Mouse (Mus musculus) cortical plate, adult 2 months (tissue): ENCODE measurements at regions not wholly inside any gene's neighbourhood (a gene's known extent, or its start where the extent isn't known, plus 50 kb on each side); places are given as distances from the start of the nearest gene placed in this dataset.

Experiments
- H3K27ac ChIP-seq: fragments of 200-500 bp; 2 replicates; pipeline ENCODE4 v1.5.1; 2012; ENCODE audit warnings: low read length, control low read depth, inconsistent platforms; ENCODE audit not compliant: insufficient read depth
- H3K4me1 ChIP-seq: fragments of 200-500 bp; 2 replicates; pipeline ENCODE4 v1.6.1; 2011; ENCODE audit warnings: low read length; ENCODE audit not compliant: control insufficient read depth, insufficient read depth
- H3K4me3 ChIP-seq: fragments of 200-500 bp; 2 replicates; pipeline ENCODE4 v1.5.1; 2011; ENCODE audit warnings: mild to moderate bottlenecking, low read length, control low read depth; ENCODE audit not compliant: insufficient read depth
- CTCF ChIP-seq: fragments of 200-500 bp; IDR thresholded peaks from 2 replicates; pipeline ENCODE4 v1.5.1; 2011; ENCODE audit warnings: mild to moderate bottlenecking, control low read depth, low read length; ENCODE audit not compliant: insufficient read depth; ENCODE audit errors: extremely low read depth
- POLR2A ChIP-seq: fragments of 200-500 bp; IDR thresholded peaks from 2 replicates; pipeline ENCODE4 v1.6.1; 2011; ENCODE audit warnings: mild to moderate bottlenecking, low read length, control low read depth; ENCODE audit not compliant: insufficient read depth; ENCODE audit errors: extremely low read depth

DNA sequence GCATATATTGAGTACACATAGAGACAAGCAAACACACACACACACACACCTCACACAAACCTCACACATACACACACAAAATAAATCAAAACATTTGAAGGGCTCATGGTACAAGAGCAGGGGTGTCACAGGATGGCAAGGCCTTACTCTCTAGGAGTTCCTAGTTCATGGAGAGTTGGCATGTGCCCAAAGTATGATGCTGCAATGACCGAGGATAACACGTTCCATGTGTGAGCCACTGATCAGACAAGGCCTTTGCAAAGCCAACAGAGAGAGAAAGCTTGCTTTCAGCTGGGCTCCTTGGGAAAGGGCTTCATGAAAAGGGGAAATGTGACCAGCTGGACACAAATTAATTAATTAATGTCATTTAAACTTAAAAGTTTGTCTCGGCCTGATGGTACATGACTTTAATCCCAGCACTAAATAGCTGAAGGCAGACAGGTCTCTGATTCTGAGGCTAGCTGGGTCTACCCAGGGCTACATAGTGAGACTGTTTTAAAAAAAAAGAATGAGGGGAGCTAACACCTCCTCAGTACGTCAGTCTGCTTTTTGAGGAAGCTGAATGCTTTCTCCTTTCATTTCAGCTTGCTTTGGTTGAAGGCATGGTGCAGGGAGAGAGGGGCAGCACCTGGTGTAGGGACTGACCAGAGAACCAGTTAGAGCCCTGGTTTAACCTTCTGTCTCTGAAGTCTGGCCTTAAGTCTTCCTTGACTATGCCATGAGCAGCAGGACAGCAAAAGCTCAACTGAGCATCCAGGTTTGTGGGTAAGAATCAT, 156.4 kb upstream of the Lmo4 start:
- Histone ChIP-seq H3K27ac (no peak overlapping the region), H3K4me1 (no peaks in the 10 kb centered on the region), H3K4me3 (no peak overlapping the region)
- TF ChIP-seq POLR2A, result no peak
- TF ChIP-seq CTCF, result no peak

GRCm38 (mm10) chr3:144356948-144357295, 151.9 kb upstream of the Lmo4 start:
- no peaks in the 10 kb centered on the region for H3K4me1 ChIP-seq

DNA sequence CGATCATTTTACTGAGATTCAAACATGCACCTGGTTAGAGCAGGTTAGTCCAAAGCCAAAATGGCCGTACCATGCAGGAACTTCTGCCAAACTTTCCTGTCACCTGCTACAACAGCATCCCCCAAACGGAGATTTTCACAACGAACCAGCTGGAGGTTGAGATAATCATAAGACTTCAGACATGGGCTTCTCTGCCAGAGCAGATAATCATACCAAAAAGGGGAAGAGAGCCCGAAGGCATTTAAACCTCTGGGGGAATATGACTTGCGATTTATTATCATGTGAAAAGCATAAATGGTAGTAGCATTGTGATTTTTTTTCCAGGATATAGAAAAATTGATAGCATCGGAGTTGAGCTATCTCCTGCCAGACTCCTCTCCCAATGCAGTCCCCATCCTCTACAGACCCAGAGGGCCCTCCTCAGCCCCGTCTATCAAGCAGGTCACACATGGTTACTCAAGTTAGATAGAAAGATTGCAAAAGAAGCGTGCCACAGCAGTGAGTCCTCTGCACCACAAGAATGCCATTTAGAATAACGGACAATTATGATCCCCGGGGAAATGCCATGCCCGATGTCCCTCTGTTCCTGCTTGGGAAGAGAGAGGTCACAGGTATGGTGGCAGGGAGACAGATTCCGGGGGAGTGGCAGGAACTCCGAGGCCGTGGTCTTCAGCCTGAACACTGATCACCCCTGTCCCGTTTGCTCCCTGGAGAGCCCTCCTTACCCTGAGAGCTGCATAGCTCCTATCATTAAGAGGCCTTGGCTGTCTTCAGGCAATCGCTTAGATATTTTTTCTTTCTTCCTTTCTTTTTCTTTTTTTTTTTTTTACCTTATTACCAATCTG, 151.3 kb upstream of the Lmo4 start:
- TF ChIP-seq POLR2A, result no peak
- no peak for TF ChIP-seq CTCF
- no peak overlapping the region for H3K4me3 ChIP-seq

More at GRCm38 (mm10) chr3:144356948-144357295, 151.9 kb upstream of the Lmo4 start:
- no peak for TF ChIP-seq CTCF
- TF ChIP-seq POLR2A, result no peak
- H3K4me3 ChIP-seq, result no peak overlapping the region
- no peak overlapping the region for H3K27ac ChIP-seq

DNA sequence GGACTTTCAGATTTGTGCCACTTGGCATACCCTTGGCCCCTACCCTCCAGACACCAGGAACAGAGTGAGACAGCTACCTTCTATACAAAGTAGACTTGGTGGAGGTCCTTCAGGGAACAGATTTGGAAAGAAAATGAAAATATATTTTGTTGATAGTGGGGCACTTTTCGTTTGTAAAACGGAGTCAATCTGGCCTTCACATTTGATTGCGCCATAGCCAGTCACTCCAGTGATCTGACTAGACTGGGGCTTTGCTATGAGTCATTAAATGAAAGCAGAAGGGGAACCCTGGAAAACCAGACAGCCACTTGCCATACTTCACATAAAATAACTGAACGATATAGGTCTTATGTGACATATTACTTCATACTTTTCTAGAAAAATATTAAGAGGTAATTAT, 147.5 kb upstream of the Lmo4 start:
- Histone ChIP-seq H3K4me3 (no peak overlapping the region), H3K27ac (no peak overlapping the region), H3K4me1 (no peaks in the 10 kb centered on the region)
- TF ChIP-seq CTCF (no peak), POLR2A (no peak)

More for the DNA sequence above, 151.3 kb upstream of the Lmo4 start:
- Histone ChIP-seq H3K4me1 (no peaks in the 10 kb centered on the region), H3K27ac (no peak overlapping the region)

- Histone ChIP-seq H3K4me3 (no peak overlapping the region), H3K4me1 (no peaks in the 10 kb centered on the region), H3K27ac (no peak overlapping the region)
- TF ChIP-seq POLR2A (no peak), CTCF (no peak)
Observed at GRCm38 (mm10) chr3:144348431-144348830, 143.4 kb upstream of the Lmo4 start.

DNA sequence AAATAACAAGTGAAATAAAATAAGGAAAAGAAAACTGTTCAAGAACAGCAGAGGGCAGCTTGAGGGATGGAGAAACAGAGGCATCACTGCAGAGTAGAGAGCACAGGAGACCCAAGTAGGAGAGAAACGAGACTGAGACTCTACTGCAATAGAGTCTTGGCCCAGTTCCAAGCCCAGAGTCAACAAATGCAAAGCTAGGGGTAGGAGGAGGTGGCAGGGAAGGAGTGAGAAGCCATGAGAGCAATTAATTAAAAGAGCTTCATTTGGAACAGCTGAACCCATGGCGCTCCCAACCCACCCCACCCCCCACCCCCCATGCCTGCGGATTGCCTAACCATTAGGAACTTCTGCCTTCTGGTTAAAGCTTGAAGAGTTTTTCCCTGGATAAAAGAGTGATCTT, 130.2 kb upstream of the Lmo4 start:
- H3K27ac ChIP-seq, result no peak overlapping the region
- no peaks in the 10 kb centered on the region for H3K4me1 ChIP-seq
- H3K4me3 ChIP-seq, result no peak overlapping the region
- TF ChIP-seq CTCF (no peak), POLR2A (no peak)

GRCm38 (mm10) chr3:144334201-144334600, 129.2 kb upstream of the Lmo4 start:
- H3K4me3 ChIP-seq, result no peak overlapping the region
- H3K27ac ChIP-seq, result no peak overlapping the region
- 0 out of 2 replicates have a peak, but pooled peaks cover 3% of the 10 kb centered on the region for H3K4me1 ChIP-seq
- no peak for TF ChIP-seq POLR2A
- no peak for TF ChIP-seq CTCF

GRCm38 (mm10) chr3:144332353-144332752, 127.3 kb upstream of the Lmo4 start:
- 0 out of 2 replicates have a peak, but pooled peaks cover 3% of the 10 kb centered on the region for H3K4me1 ChIP-seq
- H3K27ac ChIP-seq, result no peak overlapping the region
- TF ChIP-seq CTCF (no peak), POLR2A (no peak)
- H3K4me3 ChIP-seq, result no peak overlapping the region

- H3K27ac ChIP-seq, result no peak overlapping the region
Observed at GRCm38 (mm10) chr3:144329117-144329516, 124.1 kb upstream of the Lmo4 start.

More at GRCm38 (mm10) chr3:144329117-144329516, 124.1 kb upstream of the Lmo4 start:
- no peak overlapping the region for H3K4me3 ChIP-seq
- 0 out of 2 replicates have a peak, but pooled peaks cover 3% of the 10 kb centered on the region for H3K4me1 ChIP-seq
- no peak for TF ChIP-seq POLR2A
- TF ChIP-seq CTCF, result no peak
